Mouse (Mus musculus) inflammation-experienced regulatory T-cells, adult 6 months (primary cell): ENCODE results near the gene Noto. TPM values are rescaled to one million over a fixed set of nuclear protein-coding genes. Genes with fewer than 3 reads are reported as not detected.

Source experiments
- ATAC-seq: one replicate; pipeline ENCODE4 v1.8.0; 2017
- polyA plus RNA-seq, 3 experiments: library from polyadenylated mRNA; unstranded; fragments of 100-300 nt; shearing (Covaris generic); gene quantifications; one replicate each; pipeline ENCODE4 v1.2.1; 2017

The Noto gene
- polyA plus RNA-seq, 3 experiments from 2014 or later, result 0.38 TPM; not detected in 2

DNA sequence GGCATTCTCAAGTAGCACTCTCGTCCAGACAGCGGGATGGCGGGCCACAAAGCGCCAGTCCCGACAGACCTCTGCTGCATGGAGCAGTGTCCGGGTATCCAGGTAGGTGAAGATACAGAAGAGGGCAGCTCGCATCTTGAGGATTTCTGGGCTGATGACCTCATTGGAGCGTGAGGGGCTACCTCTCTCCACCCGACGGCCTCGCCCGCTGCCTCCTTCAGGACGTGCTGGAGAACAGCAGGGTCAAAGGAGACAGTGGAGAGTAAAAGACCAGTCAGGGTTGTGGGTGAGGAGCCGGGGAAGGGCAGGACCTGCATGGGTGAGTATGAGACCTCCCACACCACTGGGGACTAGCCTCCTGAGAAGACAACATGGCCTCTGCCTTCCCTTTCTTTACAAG lies 54.7 kb downstream of the Noto start:
- ATAC-seq, result no peak

Other genes starting within 250 kb of the Noto start
- gene Emx1, start 236.4 kb upstream of the Noto start, polyA plus RNA-seq, result not detected
- 1 to 10 TPM; 1.4 to 3.3 (median 2.1) TPM for gene Sfxn5, start 90.5 kb upstream of the Noto start, polyA plus RNA-seq
- under 1 TPM; 0.50 to 0.67 (median 0.66) TPM for gene Rab11fip5, start 49.3 kb upstream of the Noto start, polyA plus RNA-seq
- gene Smyd5, start 8.1 kb downstream of the Noto start, polyA plus RNA-seq, result 10 to 100 TPM; 18.7 to 31.4 (median 28.0) TPM
- 100 to 1,000 TPM; 319 to 323 (median 322) TPM for gene Cct7, start 27.6 kb downstream of the Noto start, polyA plus RNA-seq
- gene Pradc1, start 28.1 kb downstream of the Noto start, polyA plus RNA-seq, result 10 to 100 TPM; 14.2 to 23.1 (median 16.5) TPM
- gene Fbxo41, start 79.1 kb downstream of the Noto start, polyA plus RNA-seq, result under 1 TPM in 2 of 3 experiments, not detected in 1; 0.11 to 0.38 TPM
- gene Egr4, start 89.7 kb downstream of the Noto start, polyA plus RNA-seq, result not detected
- 1 to 10 TPM; 2.5 to 3.0 (median 2.5) TPM for gene Alms1, start 163.6 kb downstream of the Noto start, polyA plus RNA-seq